Mouse (Mus musculus) intestine, embryonic 16.5 days (tissue): ENCODE data around the gene Lgr4. TPM values are rescaled to one million over a fixed set of nuclear protein-coding genes. Genes with fewer than 3 reads are reported as not detected.

ENCODE experiments used
- ATAC-seq: fragments of 200-750 bp; cut with Nextera tagmentation; 2 replicates; pipeline ENCODE4 v1.8.0; 2017; ENCODE audit warnings: moderate TSS enrichment, moderate library complexity
- H3K27ac ChIP-seq: fragments of 300-500 bp; sonication (generic); 2 replicates; pipeline ENCODE4 v1.5.1; 2014; ENCODE audit warnings: mild to moderate bottlenecking, low read length
- H3K27me3 ChIP-seq: fragments of 300-500 bp; sonication (generic); replicated peaks from 2 replicates; pipeline ENCODE4 v1.6.1; 2014; ENCODE audit warnings: low read length, control low read depth, mixed read lengths; ENCODE audit not compliant: control insufficient read depth, insufficient read depth
- H3K36me3 ChIP-seq: fragments of 300-500 bp; sonication (generic); 2 replicates; pipeline ENCODE4 v1.6.1; 2014; ENCODE audit warnings: low read length, control low read depth; ENCODE audit not compliant: control insufficient read depth, insufficient read depth
- H3K4me1 ChIP-seq: fragments of 300-500 bp; sonication (generic); 2 replicates; pipeline ENCODE4 v1.6.1; 2014; ENCODE audit warnings: low read length, control low read depth, mixed read lengths; ENCODE audit not compliant: control insufficient read depth, insufficient read depth
- H3K4me2 ChIP-seq: fragments of 300-500 bp; sonication (generic); 2 replicates; pipeline ENCODE4 v1.6.1; 2014; ENCODE audit warnings: low read depth, low read length, control low read depth
- H3K4me3 ChIP-seq: fragments of 300-500 bp; sonication (generic); 2 replicates; pipeline ENCODE4 v1.5.1; 2014; ENCODE audit warnings: mild to moderate bottlenecking, low read length
- H3K9ac ChIP-seq: fragments of 300-500 bp; sonication (generic); 2 replicates; pipeline ENCODE4 v1.6.1; 2014; ENCODE audit warnings: low read depth, low read length
- H3K9me3 ChIP-seq: fragments of 300-500 bp; sonication (generic); 2 replicates; pipeline ENCODE4 v1.6.1; 2016; ENCODE audit warnings: low read length, control low read depth; ENCODE audit not compliant: control insufficient read depth
- WGBS: fragments of 180-500 bp; shearing (Covaris S2); extraction: QIAGEN DNeasy Blood & Tissue Kit; methylation state at CpG from one replicate; pipeline ENCODE4 v1.1.7; 2014; 5-methylcytosine and 5-hydroxymethylcytosine counted together
- polyA plus RNA-seq: library from polyadenylated mRNA; unstranded; fragments of >200 nt; fragmentation: Nextera tagmentation; extraction: Ambion mirVana; gene quantifications from 2 replicates; pipeline ENCODE4 v1.2.1, GENCODE M21; 2015

Lgr4 gene
- polyA plus RNA-seq, 1 experiment from 2014 or later: 19.0 TPM

DNA sequence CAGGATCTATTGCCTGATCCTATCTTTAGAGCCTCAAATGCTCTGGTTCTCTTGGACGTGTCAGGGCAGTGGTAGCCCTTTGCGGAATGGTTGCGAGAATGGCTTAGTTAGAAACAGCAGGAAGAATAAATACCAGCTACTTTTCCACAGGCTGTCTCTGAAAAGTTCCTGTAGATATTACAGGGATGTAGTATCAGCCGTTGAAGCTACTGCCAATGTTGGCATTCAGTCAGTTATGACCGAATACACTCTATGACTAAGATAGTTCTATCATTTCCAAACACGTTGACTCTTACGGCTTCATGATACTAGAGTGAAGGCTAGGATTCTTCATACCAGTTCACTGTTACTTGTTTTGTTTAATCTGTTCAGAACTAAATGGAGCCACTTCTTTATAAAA is 57.4 kb downstream of the Lgr4 start:
- H3K9me3 ChIP-seq: no peaks in the 10 kb centered on the region
- no peak overlapping the region for H3K27ac ChIP-seq
- no peak overlapping the region for H3K4me3 ChIP-seq
- WGBS: 96% methylated on average over 7 of the region's 7 CpGs
- H3K4me2 ChIP-seq: no peak overlapping the region
- no peaks in the 10 kb centered on the region for H3K27me3 ChIP-seq
- no peak for ATAC-seq
- H3K9ac ChIP-seq: no peak overlapping the region
- H3K4me1 ChIP-seq: peaks cover 3% of the 10 kb centered on the region; the same call in 1 of the 2 replicates
- no peaks in the 10 kb centered on the region for H3K36me3 ChIP-seq

DNA sequence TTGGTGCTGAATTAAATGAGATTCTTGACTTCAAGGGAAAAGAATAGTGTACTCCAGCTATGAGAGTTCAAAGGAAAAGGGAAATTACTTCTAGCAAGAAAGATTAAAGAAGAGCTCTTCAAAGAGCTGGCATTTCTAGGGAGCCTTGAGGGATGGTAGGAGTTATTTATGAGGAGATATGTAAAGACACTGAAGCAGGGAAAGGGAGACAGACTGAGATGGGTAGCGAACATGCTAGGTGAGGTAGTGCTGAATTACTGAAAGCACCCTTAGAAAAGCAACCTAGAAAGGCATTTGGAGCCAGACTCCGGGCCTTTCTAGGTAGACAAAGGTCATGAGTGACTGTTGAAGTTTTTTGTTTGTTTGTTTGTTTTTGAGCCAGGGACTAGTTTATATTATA is 58.7 kb downstream of the Lgr4 start:
- Histone ChIP-seq H3K4me1 (0 out of 2 replicates have a peak, but pooled peaks cover 2% of the 10 kb centered on the region), H3K9ac (no peak overlapping the region), H3K4me3 (no peak overlapping the region), H3K36me3 (no peaks in the 10 kb centered on the region), H3K4me2 (no peak overlapping the region), H3K27me3 (no peaks in the 10 kb centered on the region), H3K27ac (no peak overlapping the region), H3K9me3 (no peaks in the 10 kb centered on the region)
- ATAC-seq: no peak
- 91% methylated on average over 2 of the region's 2 CpGs for WGBS

DNA sequence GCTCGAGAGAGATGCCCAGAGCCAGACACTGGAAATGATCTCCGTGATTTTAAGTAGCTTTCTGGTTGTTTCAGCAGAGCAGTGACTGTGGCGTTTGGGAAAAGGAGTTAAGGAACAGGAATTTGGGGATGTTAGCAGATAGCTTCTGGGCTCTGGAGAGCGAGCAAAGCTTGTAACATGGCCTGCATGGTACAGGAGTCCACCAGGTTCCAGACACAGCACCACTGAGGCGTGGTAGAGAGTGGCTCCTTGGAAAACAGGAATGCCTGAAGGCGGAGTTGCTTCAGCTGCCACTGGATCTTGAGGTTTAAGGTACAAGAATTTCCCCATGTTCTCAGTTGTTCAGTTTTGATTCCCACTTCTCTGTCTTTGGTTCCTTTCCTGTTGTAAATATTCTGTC is 59.9 kb downstream of the Lgr4 start:
- Histone ChIP-seq H3K9ac (no peak overlapping the region), H3K4me1 (peaks cover 3% of the 10 kb centered on the region; the same call in 1 of the 2 replicates), H3K9me3 (no peaks in the 10 kb centered on the region), H3K4me3 (no peak overlapping the region), H3K27me3 (no peaks in the 10 kb centered on the region), H3K27ac (no peak overlapping the region), H3K4me2 (no peak overlapping the region), H3K36me3 (no peaks in the 10 kb centered on the region)
- ATAC-seq: peak; percentile 56; the same call in 1 of the 2 replicates
- 80% methylated on average over 6 of the region's 6 CpGs for WGBS

DNA sequence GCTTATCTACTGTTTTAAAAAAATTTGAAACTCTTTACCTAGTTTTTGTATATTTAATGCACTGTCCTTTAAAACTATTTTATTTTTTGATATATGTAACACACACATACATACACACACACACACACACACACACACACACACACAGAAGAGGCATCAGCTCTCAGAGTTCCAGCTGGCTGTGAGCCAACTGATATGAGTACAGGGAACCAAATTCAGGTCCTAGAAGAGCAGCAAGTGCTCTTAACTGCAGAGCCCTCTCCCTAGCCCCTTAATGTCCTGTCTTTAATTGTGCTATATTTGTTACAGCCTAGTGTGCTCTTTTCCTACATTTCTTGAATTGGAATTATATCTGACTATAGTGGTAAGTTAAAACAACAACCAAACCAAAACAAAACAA is 61.8 kb downstream of the Lgr4 start:
- no peak for ATAC-seq

DNA sequence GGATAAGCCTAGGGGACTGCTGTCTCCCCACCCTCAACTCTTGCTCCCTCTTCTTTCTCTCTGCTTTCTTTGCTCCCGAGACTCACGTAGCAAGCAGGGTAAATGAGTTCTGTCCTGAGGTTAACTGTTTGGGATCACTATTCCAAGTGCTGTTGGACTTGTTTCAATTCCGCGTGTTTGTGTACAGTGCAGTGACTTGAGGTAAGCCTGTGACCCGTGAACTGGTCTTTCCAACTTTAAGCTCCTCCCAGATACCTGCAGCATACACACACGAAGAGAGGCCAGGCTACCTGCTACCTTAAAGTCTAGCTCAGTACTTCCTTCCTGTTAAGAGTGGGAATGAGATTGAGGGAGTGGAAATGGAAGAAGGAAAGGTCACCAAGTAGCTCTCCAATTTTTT is 66.0 kb downstream of the Lgr4 start:
- H3K4me1 ChIP-seq: peaks cover 49% of the 10 kb centered on the region
- peak; percentile 38; the same call in 1 of the 2 replicates for ATAC-seq
- no peaks in the 10 kb centered on the region for H3K36me3 ChIP-seq
- H3K4me3 ChIP-seq: no peak overlapping the region
- no peak overlapping the region for H3K9ac ChIP-seq
- no peaks in the 10 kb centered on the region for H3K9me3 ChIP-seq
- H3K27me3 ChIP-seq: no peaks in the 10 kb centered on the region
- H3K27ac ChIP-seq: no peak overlapping the region
- 72% methylated on average over 6 of the region's 6 CpGs for WGBS
- H3K4me2 ChIP-seq: no peak overlapping the region

More for the DNA sequence above, 61.8 kb downstream of the Lgr4 start:
- peaks cover 11% of the 10 kb centered on the region; the same call in 1 of the 2 replicates for H3K4me1 ChIP-seq
- H3K9me3 ChIP-seq: no peaks in the 10 kb centered on the region
- no peak overlapping the region for H3K4me3 ChIP-seq
- no peak overlapping the region for H3K4me2 ChIP-seq
- H3K27ac ChIP-seq: no peak overlapping the region
- H3K9ac ChIP-seq: no peak overlapping the region
- no peaks in the 10 kb centered on the region for H3K36me3 ChIP-seq
- H3K27me3 ChIP-seq: no peaks in the 10 kb centered on the region

DNA sequence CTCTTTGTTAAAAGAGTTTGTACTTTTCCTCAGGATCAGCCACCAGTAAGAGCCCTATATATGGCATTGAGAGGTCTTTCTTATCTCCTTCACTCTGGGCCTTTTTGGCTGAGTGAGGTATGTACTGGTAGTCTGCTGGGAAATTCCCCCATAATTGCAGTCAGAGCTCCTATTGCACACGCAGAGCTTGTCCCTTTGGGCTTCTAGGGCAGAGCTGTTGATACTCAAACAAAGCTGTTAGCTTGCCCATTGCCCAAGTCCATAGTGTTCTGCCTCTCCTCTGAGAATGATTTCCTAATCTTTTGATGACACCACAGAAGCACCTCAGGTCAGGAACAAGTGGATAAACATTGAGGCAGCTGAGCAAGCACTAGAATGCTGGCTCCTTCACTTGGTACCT is 67.5 kb downstream of the Lgr4 start:
- Histone ChIP-seq H3K27ac (no peak overlapping the region), H3K4me1 (peaks cover 56% of the 10 kb centered on the region)
- peak; percentile 37; the same call in 1 of the 2 replicates for ATAC-seq

DNA sequence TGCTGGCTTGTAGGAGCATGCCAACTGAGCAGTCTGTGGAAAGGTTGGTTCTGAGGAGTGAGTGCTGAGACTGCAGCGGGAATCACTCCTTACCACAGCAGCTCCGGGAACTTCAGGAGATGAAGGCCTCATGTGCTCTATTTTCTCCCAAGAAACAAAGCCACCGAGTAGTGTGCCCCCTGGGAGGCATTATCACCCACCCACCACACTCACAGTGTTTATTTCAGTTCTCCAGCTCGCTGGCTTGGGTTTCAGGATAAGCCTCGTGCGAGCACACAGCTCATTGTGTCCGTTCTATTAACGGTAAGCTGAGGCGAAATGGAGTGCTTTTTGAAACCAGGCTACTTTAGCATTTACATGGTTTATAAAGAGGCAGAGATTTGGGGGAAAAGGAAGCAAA is 68.1 kb downstream of the Lgr4 start:
- WGBS: 45% methylated on average over 9 of the region's 9 CpGs
- Histone ChIP-seq H3K27ac (no peak overlapping the region), H3K9me3 (no peaks in the 10 kb centered on the region), H3K9ac (no peak overlapping the region), H3K4me1 (peaks cover 56% of the 10 kb centered on the region), H3K36me3 (no peaks in the 10 kb centered on the region), H3K27me3 (no peaks in the 10 kb centered on the region), H3K4me2 (no peak overlapping the region), H3K4me3 (no peak overlapping the region)
- ATAC-seq: no peak

More for the DNA sequence above, 67.5 kb downstream of the Lgr4 start:
- Histone ChIP-seq H3K9me3 (no peaks in the 10 kb centered on the region), H3K4me3 (no peak overlapping the region), H3K4me2 (no peak overlapping the region), H3K9ac (no peak overlapping the region), H3K27me3 (no peaks in the 10 kb centered on the region), H3K36me3 (no peaks in the 10 kb centered on the region)
- WGBS: 43% methylated on average over 1 of the region's 1 CpGs

DNA sequence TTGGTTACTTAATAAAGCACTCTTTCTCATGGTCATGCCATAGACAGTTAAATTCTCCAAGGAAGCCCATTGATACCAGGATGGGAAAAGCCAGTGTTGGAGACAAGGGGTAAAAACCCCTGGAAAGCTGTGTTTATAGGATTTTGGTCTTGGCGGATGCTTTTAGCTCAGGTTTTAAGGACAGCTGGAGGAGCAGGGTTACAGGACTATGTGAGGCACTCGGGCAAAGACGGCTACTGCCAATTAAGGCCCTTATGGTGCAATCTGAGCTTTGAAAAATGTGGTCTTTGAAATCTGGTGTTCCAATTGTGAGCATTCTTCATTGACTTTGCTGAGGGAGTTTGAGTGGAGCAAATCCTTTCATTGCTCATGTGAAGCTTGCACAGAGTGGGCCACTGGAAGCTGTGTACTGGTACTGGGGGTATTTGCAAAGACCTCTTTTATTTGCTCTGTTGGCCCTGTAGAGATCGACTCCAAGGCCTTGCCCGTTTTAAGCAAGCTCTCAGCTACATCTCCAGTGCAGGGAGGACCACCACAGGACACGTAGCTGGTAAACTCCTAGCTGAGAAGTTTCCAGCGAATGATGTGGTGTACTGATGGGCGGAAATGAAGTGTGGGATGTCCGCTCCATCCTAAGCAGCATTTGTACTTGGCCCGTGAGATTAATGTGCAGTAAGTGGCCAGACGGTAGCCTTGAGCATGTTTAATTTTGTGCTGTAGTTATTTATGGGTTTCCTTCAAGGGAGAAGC is 68.8 kb downstream of the Lgr4 start:
- H3K9me3 ChIP-seq: no peaks in the 10 kb centered on the region
- H3K27me3 ChIP-seq: no peaks in the 10 kb centered on the region
- H3K9ac ChIP-seq: no peak overlapping the region
- WGBS: 41% methylated on average over 11 of the region's 11 CpGs
- no peak overlapping the region for H3K4me2 ChIP-seq
- H3K36me3 ChIP-seq: no peaks in the 10 kb centered on the region
- peaks cover 57% of the 10 kb centered on the region for H3K4me1 ChIP-seq
- ATAC-seq: no peak
- no peak overlapping the region for H3K4me3 ChIP-seq
- H3K27ac ChIP-seq: peak overlapping the region; percentile 39; the same call in 1 of the 2 replicates

DNA sequence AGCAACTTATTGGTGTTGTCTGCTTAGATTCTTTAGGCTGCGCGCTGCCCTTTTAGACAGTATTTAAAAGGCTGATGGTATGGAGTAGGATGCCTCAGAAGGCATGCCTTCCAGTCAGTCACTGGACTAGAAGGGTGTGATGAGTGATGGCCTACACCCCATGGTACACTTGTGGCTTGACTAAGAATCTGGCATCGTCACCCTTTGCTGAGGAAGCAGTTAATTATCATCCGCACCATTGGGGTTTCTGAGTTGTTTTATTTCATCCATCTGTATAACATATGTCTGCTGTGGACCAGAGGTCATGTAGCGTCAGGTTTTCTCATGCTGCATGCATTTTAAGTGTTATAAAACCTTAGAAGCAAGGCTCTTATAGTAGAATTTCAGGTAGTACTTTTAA is 70.5 kb downstream of the Lgr4 start:
- H3K4me3 ChIP-seq: no peak overlapping the region
- H3K4me1 ChIP-seq: peaks cover 55% of the 10 kb centered on the region
- no peaks in the 10 kb centered on the region for H3K27me3 ChIP-seq
- no peak overlapping the region for H3K4me2 ChIP-seq
- H3K27ac ChIP-seq: no peak overlapping the region
- ATAC-seq: no peak
- H3K9me3 ChIP-seq: no peaks in the 10 kb centered on the region
- WGBS: 53% methylated on average over 5 of the region's 5 CpGs
- no peak overlapping the region for H3K9ac ChIP-seq
- no peaks in the 10 kb centered on the region for H3K36me3 ChIP-seq
